Mouse (Mus musculus) lung, adult 2 months (tissue): ENCODE data around the gene Hist1h3a.

ENCODE experiments used
- CTCF ChIP-seq: fragments of 200-500 bp; IDR thresholded peaks from 2 replicates; pipeline ENCODE4 v1.5.1; 2011; ENCODE audit warnings: mild to moderate bottlenecking, low read length, control low read depth; ENCODE audit not compliant: insufficient read depth
- POLR2A ChIP-seq: fragments of 200-500 bp; IDR thresholded peaks from 2 replicates; pipeline ENCODE4 v1.6.1; 2011; ENCODE audit warnings: low read depth, mild to moderate bottlenecking, control low read depth, low read length, borderline replicate concordance; ENCODE audit errors: extremely low read depth

DNA sequence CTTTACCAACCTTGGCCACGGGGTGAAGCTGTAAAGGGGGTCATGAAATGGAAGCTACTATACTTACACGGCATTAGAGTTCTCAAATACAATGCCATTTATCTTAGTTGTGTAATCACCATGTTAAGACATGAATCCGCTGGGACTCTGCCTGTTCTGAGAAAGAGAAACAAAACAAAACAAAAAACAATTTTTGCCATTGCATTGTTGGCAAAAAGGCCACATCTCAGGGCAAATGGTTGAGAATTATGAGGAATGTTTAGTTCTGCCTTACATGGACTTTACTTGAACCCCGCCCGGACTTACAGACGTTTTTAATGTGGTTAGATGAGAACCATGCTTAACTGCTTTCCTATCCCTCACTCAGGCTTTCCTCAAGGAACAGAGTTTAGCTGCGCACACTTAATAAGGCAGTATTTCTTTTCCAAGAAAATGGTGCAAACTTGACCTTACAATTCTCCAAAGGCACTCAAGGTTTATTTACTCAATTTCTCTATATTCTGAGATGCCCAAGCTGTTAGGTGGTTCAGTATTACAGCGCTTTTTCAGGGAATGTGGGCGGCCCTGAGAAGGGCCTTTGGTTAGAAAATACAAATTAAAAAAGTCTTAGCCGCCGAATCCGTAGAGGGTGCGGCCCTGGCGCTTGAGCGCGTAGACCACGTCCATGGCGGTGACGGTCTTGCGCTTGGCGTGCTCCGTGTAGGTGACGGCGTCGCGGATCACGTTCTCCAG, 1.8 kb downstream of the Hist1h3a start:
- TF ChIP-seq POLR2A (no peak), CTCF (no peak)
